Mouse (Mus musculus) heart, adult 2 months (tissue): ENCODE measurements around the gene Cebpzos. TPM values are rescaled to one million over a fixed set of nuclear protein-coding genes. Genes with fewer than 3 reads are reported as not detected.

Experiments
- DNase-seq, 2 experiments: peaks; one replicate each; pipeline ENCODE4 v3.0.0; 2021
- H3K27ac ChIP-seq: fragments of 200-600 bp; 2 replicates; pipeline ENCODE4 v1.8.1; 2022
- H3K27me3 ChIP-seq: fragments of 200-500 bp; 2 replicates; pipeline ENCODE4 v1.6.1; 2012; ENCODE audit warnings: mild to moderate bottlenecking, low read length, inconsistent platforms, mixed read lengths; ENCODE audit not compliant: control insufficient read depth, insufficient read depth
- H3K36me3 ChIP-seq: fragments of 200-500 bp; 2 replicates; pipeline ENCODE4 v1.6.1; 2012; ENCODE audit warnings: low read length, inconsistent platforms; ENCODE audit not compliant: control insufficient read depth, insufficient read depth
- H3K4me1 ChIP-seq: fragments of 200-500 bp; 2 replicates; pipeline ENCODE4 v1.6.1; 2011; ENCODE audit warnings: low read length; ENCODE audit not compliant: control insufficient read depth, insufficient read depth
- H3K4me3 ChIP-seq: fragments of 200-600 bp; 2 replicates; pipeline ENCODE4 v1.8.1; 2022
- H3K79me2 ChIP-seq: fragments of 200-500 bp; replicated peaks from 2 replicates; pipeline ENCODE4 v1.6.1; 2012; ENCODE audit warnings: mild to moderate bottlenecking, inconsistent platforms, low read length, moderate library complexity, mixed read lengths; ENCODE audit not compliant: control insufficient read depth, insufficient read depth
- H3K9ac ChIP-seq: fragments of 200-500 bp; 2 replicates; pipeline ENCODE4 v1.6.1; 2012; ENCODE audit warnings: low read depth, mild to moderate bottlenecking, control low read depth, inconsistent platforms, low read length, mixed read lengths
- CTCF ChIP-seq: fragments of 200-600 bp; IDR thresholded peaks from 2 replicates; pipeline ENCODE4 v1.8.1; 2022; ENCODE audit warnings: antibody characterized with exemption, mild to moderate bottlenecking, moderate library complexity
- EP300 ChIP-seq: fragments of 200-500 bp; IDR thresholded peaks from 2 replicates; pipeline ENCODE4 v1.6.1; 2011; ENCODE audit warnings: low read depth, low read length, control low read depth; ENCODE audit not compliant: insufficient read depth
- POLR2A ChIP-seq: fragments of 200-500 bp; IDR thresholded peaks from 2 replicates; pipeline ENCODE4 v1.6.1; 2011; ENCODE audit warnings: mild to moderate bottlenecking, low read depth, low read length, control low read depth; ENCODE audit not compliant: insufficient read depth
- WGBS: fragments of 180-500 bp; shearing (Covaris S2); methylation state at CpG from one replicate; pipeline ENCODE4 v1.1.7; 2018; 5-methylcytosine and 5-hydroxymethylcytosine counted together
- intact Hi-C: fragments of 180-260 bp; cut with DNase I; formaldehyde crosslinking; loops from one replicate; pipeline ENCODE4 v1.15.1; 2025
- polyA plus RNA-seq: library from polyadenylated mRNA; depleted of rRNA; stranded (reverse); fragments of >200 nt; gene quantifications from 2 replicates; pipeline ENCODE4 v1.2.3, GENCODE M21; 2012; rRNA removed
- total RNA-seq, 2 experiments: library from RNA; stranded (reverse); gene quantifications; 2 replicates each; pipeline ENCODE4 v1.2.3; 2021

Cebpzos gene
- total and polyA plus RNA-seq, 3 experiments, result 15.3 to 63.4 (median 54.0) TPM

DNA sequence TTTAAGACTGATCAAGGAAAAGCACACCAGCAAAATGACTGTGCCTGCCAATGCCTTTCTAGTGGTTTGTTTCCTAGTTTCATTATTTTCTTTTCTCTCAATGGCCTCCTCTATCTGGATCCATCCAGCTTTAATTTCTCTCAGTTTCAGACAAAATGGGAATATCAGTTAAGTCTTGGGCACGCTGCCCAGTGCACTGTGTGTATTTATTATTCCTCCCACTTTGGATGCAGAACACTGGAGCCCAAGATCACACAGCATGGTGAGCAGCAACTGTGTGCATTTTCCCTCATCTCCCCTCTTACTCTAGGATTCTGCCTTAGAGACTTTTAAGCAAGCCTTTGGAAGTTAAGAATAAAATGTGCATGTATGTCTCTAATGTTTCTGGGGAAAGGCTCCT is 48.1 kb downstream of the Cebpzos start:
- Histone ChIP-seq H3K9ac (no peak overlapping the region), H3K79me2 (no peaks in the 10 kb centered on the region), H3K27ac (no peak overlapping the region), H3K4me3 (no peak overlapping the region), H3K36me3 (no peaks in the 10 kb centered on the region; the same call in 1 of the 2 replicates), H3K4me1 (no peaks in the 10 kb centered on the region), H3K27me3 (no peaks in the 10 kb centered on the region)
- 80% methylated on average over 1 of the region's 1 CpGs for WGBS
- DNase-seq, result no peak
- intact Hi-C loops, result no loop called here
- TF ChIP-seq EP300, result no peak
- no peak for TF ChIP-seq CTCF
- no peak for TF ChIP-seq POLR2A

DNA sequence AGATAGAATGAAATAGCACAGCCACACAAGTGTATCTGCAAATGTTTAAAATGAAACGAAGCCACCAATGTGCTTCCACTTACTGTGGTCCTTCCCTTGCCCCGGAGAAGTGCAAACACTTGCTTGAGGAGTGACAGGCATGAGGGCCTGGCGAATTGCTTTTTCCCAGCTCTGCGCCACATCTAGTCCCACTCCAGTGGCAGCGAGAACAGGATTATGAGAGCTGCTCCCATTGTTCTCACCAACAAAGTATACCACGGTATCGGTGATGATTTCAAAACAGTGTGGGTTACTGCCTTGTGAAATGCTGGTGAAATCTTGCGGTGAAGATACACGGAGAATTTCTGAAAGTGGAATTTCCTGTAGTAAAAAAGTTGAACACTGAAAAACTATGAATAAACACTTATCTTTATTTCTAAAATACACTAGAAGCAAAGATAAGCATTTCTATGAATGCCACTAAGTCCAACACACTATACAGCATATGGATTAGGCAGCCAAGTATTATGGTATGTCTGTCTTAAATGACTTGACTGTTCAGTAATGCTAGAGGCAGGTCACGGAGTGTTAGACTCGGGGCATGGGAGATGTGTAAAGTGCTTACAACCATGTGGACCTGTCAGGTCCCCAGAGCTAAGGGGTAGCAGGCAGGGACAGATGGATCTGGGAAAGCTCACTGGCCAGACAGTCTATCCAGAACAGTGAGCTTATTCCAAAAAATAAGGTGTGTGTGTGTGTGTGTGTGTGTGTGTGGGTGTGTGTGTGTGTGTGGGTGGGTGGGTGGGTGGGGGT is 50.0 kb downstream of the Cebpzos start:
- TF ChIP-seq EP300 (no peak), POLR2A (no peak), CTCF (no peak)
- Histone ChIP-seq H3K27me3 (no peaks in the 10 kb centered on the region), H3K36me3 (no peaks in the 10 kb centered on the region; the same call in 1 of the 2 replicates), H3K9ac (no peak overlapping the region), H3K4me1 (no peaks in the 10 kb centered on the region), H3K4me3 (no peak overlapping the region), H3K79me2 (no peaks in the 10 kb centered on the region), H3K27ac (no peak overlapping the region)
- no peak for DNase-seq
- intact Hi-C loops, result no loop called here
- 87% methylated on average over 11 of the region's 11 CpGs for WGBS

DNA sequence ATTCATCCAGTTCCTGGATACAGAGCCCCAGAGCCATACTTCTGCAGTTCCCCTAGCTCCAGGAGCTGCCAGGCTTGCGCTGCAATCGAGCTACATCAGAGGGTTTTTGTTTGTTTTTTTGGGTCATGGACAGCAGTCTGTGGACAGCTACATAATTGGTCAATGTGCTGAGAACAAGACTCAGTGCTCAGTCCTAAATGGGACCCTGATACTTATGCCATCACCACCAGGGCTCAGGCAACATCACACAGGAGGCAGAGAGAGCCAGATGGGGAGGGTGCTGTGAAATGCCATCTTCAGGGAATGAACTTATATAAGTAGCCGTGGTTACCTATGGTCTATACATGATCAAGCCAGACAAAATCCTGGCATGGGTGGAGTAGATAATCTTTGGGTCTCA is 52.2 kb downstream of the Cebpzos start:
- WGBS, result 85% methylated on average over 3 of the region's 3 CpGs

More for the DNA sequence above, 52.2 kb downstream of the Cebpzos start:
- no peak for TF ChIP-seq EP300
- no peak for TF ChIP-seq CTCF
- no peak for TF ChIP-seq POLR2A
- Histone ChIP-seq H3K9ac (no peak overlapping the region), H3K36me3 (no peaks in the 10 kb centered on the region; the same call in 1 of the 2 replicates), H3K4me1 (no peaks in the 10 kb centered on the region), H3K27ac (no peak overlapping the region), H3K79me2 (no peaks in the 10 kb centered on the region), H3K4me3 (no peak overlapping the region), H3K27me3 (no peaks in the 10 kb centered on the region)
- intact Hi-C loops, result no loop called here
- no peak for DNase-seq

Other genes starting within 250 kb of the Cebpzos start
- 10 to 100 TPM; 20.3 to 24.2 TPM for gene Strn, start 179.3 kb upstream of the Cebpzos start, total RNA-seq
- gene Strn, start 179.3 kb upstream of the Cebpzos start, polyA plus RNA-seq, result 6.1 and 11.8 TPM in 2 replicates
- gene Heatr5b, start 81.1 kb upstream of the Cebpzos start, total RNA-seq, result 10 to 100 TPM; 38.8 to 45.7 TPM
- 27.7 and 57.3 TPM in 2 replicates for gene Heatr5b, start 81.1 kb upstream of the Cebpzos start, polyA plus RNA-seq
- 10 to 100 TPM; 26.4 to 26.9 TPM for gene Gpatch11, start 80.9 kb upstream of the Cebpzos start, total RNA-seq
- 11.6 and 20.1 TPM in 2 replicates for gene Gpatch11, start 80.9 kb upstream of the Cebpzos start, polyA plus RNA-seq
- 1 to 10 TPM; 7.8 to 8.0 TPM for gene Eif2ak2, start 33.9 kb upstream of the Cebpzos start, total RNA-seq
- gene Eif2ak2, start 33.9 kb upstream of the Cebpzos start, polyA plus RNA-seq, result 2.7 and 4.2 TPM in 2 replicates
- not detected for gene Sult6b1, start 9.5 kb upstream of the Cebpzos start, total RNA-seq
- 0.26 TPM in 1 of 2 replicates, not detected in the other for gene Sult6b1, start 9.5 kb upstream of the Cebpzos start, polyA plus RNA-seq
- gene Cebpz, start 20.6 kb downstream of the Cebpzos start, total RNA-seq, result 10 to 100 TPM; 20.1 to 21.4 TPM
- 3.1 and 7.8 TPM in 2 replicates for gene Cebpz, start 20.6 kb downstream of the Cebpzos start, polyA plus RNA-seq
- 10 to 100 TPM; 48.2 to 48.4 TPM for gene Ndufaf7, start 20.6 kb downstream of the Cebpzos start, total RNA-seq
- 12.6 and 29.1 TPM in 2 replicates for gene Ndufaf7, start 20.6 kb downstream of the Cebpzos start, polyA plus RNA-seq
- gene Prkd3, start 104.3 kb downstream of the Cebpzos start, total RNA-seq, result 10 to 100 TPM; 16.3 to 16.6 TPM
- 6.9 and 12.2 TPM in 2 replicates for gene Prkd3, start 104.3 kb downstream of the Cebpzos start, polyA plus RNA-seq
- 1 to 10 TPM; 5.0 to 5.1 TPM for gene Qpct, start 135.4 kb downstream of the Cebpzos start, total RNA-seq
- gene Qpct, start 135.4 kb downstream of the Cebpzos start, polyA plus RNA-seq, result 4.7 and 10.6 TPM in 2 replicates